Mouse (Mus musculus) large intestine, adult 2 months (tissue): ENCODE measurements at regions not wholly inside any gene's neighbourhood (a gene's known extent, or its start where the extent isn't known, plus 50 kb on each side); places are given as distances from the start of the nearest gene placed in this dataset.
"Not testable (repeated sequence)": the region's sequence is repeated elsewhere in the genome, so short reads cannot be mapped to it uniquely, and the experiment has no call there.

Experiments
- DNase-seq: peaks from one replicate; pipeline ENCODE4 v3.0.0-alpha.2; 2012; ENCODE audit warnings: low read depth, low spot score
- WGBS: fragments of 180-500 bp; shearing (Covaris S2); methylation state at CpG from one replicate; pipeline ENCODE4 v1.1.7; 2018; 5-methylcytosine and 5-hydroxymethylcytosine counted together

DNA sequence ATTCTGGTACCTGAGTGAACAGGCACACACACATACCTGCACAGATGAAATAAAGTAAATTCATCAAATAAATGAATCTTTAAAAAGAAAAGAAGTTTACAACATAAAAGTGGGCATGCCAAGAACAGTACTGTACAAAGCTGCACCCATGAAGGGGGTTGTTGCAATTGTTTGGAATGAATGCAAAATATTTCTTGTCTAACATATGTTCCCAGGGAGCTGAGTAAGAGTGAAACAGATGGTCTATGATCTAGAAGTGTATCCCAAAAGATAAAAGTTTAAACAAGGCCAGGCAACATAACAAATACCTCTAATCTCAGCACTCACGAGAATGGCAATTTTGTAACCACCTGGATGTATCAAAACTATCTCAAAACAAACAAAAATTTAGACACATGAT is 1685.5 kb upstream of the Dsel start:
- no peak for DNase-seq
- 44% methylated on average over 1 of the region's 1 CpGs for whole genome bisulfite sequencing

DNA sequence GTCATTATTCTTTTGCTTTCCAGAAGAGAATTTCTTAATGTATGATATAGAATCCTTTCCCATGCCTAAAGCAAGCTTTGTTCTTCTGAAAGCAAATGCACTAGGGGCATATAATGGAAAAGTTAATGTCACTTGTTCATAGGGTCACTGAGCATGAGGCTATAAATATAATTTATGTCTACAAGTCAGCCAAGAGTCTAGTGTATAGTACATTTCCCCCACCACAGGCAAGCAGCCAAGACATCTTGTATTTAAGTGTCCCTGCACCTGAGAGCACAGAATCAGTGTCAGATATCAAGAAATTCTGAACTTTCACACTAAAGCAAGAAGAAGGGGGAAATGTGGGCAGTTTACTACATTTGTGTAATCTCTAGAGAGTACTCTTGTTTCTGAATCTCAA is 1675.3 kb upstream of the Dsel start:
- DNase-seq: no peak

DNA sequence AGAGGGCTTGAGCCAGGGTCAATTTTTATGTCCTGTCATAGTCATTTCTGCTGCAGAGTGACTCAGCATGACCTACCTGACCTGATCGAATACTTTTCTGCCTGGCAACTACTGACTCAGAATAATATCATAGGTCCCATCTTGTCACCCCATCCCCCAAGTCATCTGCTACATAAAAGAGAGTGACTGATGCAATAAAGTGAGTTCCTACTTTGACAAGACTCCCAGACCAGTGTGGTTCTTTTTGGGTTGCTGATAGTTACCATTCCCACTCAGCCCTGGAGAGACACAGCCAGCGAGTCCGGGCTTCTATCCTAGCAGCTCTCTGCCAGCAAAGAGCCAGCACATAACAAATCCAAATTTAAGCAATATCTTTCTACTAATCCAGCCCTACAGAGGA is 1665.8 kb upstream of the Dsel start:
- 78% methylated on average over 3 of the region's 3 CpGs for WGBS
- no peak for DNase-seq

DNA sequence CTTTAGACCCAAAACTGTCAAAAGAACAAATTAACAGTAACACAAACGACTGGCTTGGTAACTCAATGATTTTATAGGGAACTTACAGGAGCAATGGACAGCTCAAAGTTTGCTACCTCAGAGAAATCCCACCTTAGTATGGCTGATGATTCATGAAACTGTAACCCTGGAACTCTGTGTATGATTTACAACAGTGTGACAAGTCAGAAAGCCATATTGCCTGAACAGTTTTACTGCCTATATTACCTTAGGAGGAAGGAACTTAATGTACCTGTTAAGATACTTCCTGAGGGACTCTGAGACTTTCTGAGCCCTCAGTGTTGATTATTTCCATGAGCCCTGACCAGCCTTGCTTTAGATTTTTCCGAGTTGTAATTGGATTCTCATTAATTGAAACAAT is 1631.3 kb upstream of the Dsel start:
- 20% methylated on average over 2 of the region's 2 CpGs for WGBS
- no peak for DNase-seq

DNA sequence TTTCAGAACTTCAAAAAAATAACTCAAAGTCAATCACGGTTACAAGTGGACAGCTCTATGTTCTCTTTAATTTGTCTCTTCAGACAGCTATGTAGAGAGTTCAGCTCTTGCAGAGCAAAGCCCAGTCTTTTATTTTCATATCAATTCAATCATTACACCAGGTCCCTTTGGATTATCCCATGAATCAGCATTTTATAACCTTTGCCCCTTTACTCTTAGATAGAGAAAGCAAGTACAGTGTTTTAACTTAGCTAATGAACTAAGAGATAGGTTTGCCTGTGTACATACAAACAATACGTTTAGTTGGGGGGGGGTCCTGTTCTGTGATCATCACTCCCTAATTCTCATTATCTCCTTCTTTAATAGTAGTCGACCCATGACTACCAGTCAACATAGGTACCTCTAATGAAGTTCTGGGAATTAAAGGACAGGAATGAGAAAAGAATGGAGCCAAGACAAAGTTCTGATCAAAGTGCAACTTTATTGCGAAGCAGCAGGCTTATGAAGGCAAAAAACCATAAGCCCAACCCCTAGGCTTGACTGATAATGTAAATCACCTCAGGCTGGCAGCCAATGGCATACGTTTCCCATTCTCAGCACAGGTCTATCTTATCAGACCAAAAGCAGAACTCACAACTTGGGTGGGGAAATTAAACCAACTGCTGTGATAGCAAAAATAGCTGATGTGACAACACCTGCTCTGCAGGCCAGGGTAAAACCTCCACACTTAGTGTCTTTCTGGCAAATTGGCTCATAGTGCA is 1625.7 kb upstream of the Dsel start:
- WGBS: 62% methylated on average over 5 of the region's 5 CpGs
- DNase-seq: no peak

DNA sequence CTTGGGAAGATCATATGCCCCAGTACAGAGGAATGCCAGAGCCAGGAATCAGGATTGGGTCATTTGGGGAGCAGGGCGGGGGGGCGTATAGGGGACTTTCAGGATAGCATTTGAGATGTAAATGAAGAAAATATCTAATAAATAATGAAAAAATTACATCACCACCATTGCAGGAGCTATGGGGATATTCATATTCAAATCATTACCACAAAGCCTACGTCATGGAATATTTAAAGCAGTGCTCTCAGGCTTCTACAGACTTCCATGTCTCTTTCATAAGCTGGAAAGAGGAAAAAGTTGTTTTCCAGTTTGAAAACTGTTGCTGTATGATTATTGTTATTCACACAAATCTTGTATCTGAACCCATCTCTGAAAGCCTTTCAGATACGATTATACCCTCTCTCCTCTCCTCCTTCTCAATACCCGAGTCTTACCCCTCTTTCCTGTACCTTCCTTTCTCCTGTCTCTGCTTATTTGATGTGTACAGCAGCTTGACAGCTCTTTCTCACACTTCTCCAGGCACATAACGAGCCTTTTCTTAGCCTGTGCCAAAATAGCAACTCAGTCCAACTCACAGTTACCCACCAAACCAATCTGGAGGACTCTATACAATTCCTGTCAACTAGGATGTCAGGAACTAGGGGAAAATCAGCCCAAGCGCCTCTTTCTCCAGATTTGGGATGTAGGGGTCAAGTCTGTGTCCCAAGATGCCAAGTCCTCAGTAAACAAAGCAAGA is 1592.0 kb upstream of the Dsel start:
- WGBS: 64% methylated on average over 7 of the region's 7 CpGs

DNA sequence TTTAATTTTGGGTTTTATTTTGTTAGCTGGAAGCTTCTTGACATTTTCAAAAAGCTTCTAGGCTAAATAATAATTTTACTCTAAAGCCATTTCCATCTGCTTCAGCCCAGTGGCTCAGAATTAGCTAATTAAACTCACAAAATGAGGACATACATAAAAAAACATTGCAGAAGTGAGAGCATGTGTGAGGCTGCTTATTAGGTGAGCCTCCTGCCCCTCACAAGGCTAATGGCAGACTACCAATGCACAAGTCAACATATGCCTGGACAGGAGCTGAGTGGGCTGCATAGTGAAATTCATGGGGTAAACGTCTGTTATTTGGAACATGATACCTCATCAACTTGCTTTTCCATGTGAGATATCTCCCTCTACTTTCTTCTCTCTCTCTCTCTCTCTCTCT is 1569.0 kb upstream of the Dsel start:
- DNase-seq: no peak
- WGBS: 48% methylated on average over 1 of the region's 1 CpGs

More for the DNA sequence above, 1592.0 kb upstream of the Dsel start:
- DNase-seq: no peak

DNA sequence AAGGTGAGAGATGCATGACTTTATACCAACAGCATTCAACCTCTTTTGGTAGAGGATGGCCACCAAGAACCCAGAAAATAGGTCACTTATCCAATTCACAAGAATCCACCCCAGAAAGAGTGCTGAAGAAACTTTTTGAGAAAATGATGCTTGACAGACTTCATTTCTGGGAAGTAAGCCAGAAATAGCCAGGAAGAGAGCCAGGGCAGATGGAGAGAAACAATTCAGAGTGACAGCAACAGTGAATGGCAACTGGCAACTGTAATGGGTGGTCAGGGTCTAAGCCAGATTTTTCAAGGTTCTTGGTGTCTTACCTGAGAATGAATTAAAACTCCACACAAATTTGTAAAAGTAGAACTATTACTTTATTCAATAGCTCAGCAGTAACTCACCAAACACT is 1566.5 kb upstream of the Dsel start:
- DNase-seq: no peak

DNA sequence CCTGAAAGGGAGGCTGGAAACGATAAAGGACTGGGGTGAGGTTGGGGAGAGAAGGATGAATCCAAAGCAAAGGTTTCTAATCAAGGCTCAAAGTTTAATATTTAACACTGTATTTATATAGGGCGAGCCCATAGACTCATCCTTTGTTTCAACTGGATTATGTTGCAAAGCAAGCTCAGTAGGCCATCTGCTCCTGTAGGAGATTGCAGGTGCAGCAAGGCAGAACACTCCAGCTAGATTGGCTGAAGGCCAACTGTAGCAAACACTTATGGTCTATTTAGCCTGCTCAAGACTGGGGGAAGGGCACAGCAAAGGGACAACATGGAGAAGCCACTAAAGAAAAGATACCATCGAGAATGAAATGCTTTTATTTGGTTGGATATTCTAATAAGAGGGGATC is 1548.1 kb upstream of the Dsel start:
- peak; percentile 3 for DNase-seq
- 43% methylated on average over 3 of the region's 3 CpGs for WGBS

DNA sequence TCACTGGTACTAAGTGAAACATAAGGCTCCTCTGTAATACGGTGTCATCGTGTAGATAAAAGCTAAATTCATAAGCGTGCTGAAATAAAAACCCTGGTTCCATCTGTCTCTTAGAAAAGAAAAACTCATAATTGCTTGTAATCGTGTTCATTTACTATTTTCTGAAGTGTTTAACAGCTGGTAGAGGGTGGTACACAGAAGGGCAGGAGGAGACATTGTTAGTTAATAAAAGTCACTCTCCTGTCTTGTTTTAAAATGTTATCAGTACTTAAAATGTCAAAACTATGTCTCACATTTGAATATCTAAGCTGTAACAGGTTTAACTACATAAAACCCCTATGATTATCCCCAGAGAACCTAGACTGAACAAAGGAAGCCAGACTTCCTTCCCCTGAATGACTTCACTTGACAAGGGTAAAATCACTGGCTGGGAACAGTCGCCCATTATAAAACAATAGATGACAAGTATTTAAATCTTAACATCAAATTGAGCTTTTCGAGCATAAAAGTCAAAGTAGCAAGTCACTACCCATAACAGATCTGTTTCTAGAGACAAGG is 1530.6 kb upstream of the Dsel start:
- WGBS: 73% methylated on average over 6 of the region's 6 CpGs

DNA sequence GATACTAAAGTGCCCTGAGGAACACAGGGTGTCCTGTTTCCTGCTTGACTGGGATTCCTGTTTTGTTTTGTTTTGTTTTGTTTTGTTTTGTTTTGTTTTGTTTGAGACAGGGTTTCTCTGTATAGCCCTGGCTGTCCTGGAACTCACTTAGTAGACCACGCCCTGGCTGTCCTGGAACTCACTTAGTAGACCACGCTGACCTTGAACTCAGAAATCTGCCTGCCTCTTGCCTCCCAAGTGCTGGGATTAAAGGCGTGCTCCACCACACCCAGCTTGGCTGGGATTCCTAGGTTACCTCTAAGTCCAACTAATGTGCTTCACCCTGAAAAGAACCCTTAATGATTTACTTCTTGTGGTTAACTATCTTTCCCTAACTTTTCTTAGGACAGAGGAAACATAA is 1529.6 kb upstream of the Dsel start:
- WGBS: 85% methylated on average over 3 of the region's 3 CpGs
- DNase-seq: not testable (repeated sequence)

More for the DNA sequence above, 1530.6 kb upstream of the Dsel start:
- no peak for DNase-seq

DNA sequence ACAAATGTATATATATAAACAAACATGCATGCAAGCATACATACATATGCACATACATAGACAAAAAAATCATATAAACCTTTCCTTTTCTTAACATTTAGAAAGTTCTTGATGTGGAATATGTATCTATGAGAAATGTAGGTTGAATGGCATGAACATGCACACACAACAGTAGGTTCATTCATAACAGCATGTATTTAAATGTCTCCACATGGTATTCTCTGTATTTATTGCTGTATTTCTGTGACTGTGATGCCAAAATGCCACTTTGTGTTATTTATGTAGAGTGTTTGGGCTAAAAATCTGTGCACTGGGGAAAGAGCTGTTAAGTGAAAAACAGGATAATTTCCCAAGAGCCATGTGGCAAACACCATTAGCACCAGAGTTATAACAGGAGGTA is 1528.2 kb upstream of the Dsel start:
- no peak for DNase-seq

DNA sequence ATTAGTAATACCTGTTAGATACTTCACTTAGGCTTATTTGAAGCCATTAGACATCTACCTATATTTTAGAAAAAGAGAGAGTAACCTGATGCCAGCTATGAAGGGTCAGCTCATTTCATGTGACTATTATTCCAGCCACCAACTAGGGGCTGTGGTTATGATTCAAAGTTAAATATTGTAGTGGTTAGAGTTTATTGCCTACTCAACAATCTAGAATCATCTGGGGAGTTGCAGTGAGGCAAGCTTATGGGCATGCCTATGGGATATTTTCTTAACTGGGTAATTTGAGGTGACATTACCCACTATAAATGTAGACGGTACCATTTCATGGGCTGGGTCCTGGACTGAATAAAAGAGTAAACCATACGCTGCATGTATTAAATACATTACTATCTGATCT is 1525.2 kb upstream of the Dsel start:
- DNase-seq: no peak
- 77% methylated on average over 2 of the region's 2 CpGs for WGBS

DNA sequence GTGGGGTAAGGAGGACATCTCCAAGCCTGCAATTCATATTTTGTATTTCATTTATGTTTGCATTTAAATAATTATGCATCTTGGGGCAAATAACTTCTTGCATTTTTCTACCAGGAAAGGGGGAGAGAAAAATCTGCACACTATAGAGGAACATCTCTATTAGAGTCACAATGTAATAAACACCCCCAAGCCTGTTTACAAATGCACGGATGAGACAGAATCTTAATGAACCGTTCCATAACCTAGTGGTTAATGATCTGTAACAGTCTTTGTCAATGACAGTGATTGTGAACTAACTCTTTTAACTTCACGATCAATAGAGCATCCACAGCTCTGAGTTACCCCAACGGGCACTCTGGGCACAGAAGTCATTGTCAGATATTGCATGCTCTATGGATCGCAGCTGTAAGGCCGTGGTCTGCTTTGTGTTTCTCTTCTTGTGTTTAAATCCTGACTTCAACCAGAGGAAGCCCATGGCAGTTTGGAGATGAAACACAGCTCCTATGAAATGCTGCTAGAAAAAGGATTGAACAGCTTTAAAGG is 1520.2 kb upstream of the Dsel start:
- DNase-seq: no peak
- WGBS: 77% methylated on average over 6 of the region's 6 CpGs

DNA sequence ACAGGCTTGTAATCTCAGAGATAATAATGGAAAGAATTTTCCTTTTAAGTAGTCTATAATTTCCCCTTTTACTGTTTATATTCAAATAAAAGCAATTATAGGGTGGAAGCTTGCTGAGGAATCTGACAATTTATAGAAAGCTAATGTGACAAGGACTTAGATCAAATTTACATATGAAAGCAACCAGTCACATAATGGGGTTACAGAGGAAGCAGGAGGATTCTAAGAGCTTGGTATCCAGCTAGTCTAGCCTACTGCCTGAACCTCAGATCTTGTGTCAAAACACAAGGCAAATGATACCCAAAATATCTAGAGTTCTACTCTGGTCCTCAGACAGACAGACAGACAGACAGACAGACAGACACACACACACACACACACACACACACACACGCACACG is 1519.0 kb upstream of the Dsel start:
- no peak for DNase-seq
- WGBS: 90% methylated on average over 2 of the region's 2 CpGs

DNA sequence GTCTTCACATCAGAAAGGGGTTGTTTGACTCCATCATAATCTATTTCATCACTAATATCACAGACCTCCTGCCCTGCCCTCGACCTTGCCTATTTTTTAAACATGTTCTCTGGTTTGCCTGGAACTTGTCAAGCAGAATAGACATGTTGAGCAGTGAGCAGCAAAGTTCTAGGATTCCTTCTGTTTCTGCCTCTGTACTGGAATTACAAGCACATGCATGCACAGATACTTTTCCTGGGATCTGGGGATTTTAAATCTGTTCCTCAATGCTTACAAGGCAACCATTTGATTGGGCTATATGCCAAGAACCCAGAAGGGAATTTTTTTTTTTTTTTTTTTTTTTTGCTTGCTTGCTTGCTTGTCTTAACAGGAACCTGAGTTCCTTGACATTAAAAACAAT is 1508.0 kb upstream of the Dsel start:
- 42% methylated on average over 1 of the region's 1 CpGs for WGBS
- DNase-seq: no peak

DNA sequence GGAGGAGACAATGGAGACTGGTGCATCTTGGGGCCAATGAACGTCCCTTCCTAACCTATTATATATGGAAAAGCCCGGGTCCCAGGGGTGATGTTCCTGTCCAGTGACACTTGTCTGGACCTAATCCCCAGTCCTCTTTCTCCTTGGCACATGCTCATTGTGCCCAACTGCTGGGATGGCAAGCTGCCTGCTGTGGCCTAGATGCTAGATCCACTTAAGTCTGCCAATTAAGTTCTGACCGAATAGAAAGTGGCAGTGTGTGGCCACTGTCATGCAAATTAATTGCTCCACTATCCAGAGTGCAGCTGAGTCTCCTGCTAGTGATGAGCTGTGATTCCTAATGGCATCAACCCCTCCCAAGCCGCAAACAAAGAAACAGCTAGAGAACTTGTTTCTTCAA is 1493.5 kb upstream of the Dsel start:
- 74% methylated on average over 4 of the region's 4 CpGs for WGBS
- no peak for DNase-seq

DNA sequence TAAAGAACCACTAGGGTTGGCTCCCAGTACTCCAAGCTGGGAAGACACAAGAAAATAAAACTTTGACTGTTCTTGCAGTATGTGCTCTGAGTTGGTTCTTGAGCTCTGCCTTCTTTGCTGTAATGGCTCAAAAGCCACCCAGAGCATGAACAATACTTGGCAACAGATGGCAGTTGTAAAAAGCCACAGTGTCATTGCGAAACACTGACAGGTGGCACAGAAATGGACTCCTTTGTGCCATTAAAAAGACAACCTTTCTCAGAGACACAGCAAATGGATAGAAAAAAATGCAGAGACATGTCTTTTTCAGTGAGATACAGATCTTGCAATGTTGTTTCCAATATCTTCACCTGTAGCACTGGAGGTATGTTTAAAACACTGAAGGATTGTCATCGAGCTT is 1443.3 kb upstream of the Dsel start:
- peak; percentile 0 for DNase-seq
- WGBS: 52% methylated on average over 2 of the region's 2 CpGs

DNA sequence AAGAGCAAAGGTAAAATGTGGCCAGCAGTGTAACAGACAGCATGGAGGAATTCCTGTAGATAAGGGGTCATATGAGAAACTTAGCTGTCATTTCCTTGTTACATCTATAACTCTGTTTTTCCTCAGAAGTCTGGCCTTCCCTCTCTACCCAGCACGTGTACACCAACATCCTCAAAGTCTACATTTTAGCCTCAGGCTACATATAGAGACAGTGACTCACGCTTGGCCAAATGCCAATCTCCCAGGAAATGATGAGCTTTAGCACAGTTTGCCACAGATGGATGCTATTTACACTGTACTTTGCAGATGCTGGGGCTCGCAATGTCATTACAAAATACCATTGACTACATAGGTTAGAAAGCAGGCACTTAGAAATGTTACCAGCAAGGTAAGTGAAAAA is 1433.1 kb upstream of the Dsel start:
- no peak for DNase-seq
- WGBS: 42% methylated on average over 3 of the region's 3 CpGs

DNA sequence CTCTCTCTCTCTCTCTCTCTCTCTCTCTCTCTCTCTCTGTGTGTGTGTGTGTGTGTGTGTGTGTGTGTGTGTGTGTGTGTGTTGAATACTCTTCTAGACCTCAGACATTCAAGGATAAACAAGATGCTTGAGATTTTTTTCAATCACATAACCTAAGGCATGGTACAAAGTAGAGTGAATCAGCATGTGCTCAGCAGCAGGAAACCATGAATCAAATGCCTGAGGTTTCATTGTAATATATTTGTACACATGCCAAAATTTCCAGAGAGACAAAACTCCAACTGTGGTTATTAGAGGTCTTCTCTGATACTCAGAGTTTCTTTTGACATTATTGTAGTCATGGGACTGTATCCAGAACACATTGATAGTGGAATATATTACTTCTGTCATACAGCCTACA is 1423.5 kb upstream of the Dsel start:
- no peak for DNase-seq

DNA sequence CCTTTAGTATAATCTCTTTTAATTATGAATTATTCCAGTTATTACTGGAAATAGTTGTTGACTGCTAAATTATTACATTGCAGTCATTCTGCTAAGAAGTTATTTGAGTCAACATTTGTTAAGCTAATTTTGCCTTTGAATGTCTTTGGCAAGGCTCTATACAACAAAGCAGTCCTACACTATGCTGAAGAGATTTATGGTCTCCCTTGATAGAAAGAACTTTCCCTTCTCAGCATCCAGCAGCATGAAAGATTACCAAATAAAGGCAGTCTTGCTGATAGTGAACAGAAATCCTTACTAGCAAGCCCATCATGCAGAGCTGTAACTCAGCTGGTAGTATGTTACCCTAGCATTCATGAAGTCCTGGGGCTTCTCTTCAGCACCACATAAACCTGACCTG is 1419.4 kb upstream of the Dsel start:
- DNase-seq: no peak
